Mouse (Mus musculus) limb, embryonic 15.5 days (tissue): ENCODE data around the gene Mamdc4. TPM values are rescaled to one million over a fixed set of nuclear protein-coding genes. Genes with fewer than 3 reads are reported as not detected.

Source experiments
- ATAC-seq: fragments of 200-750 bp; cut with Nextera tagmentation; 2 replicates; pipeline ENCODE4 v1.8.0; 2017; ENCODE audit warnings: low read depth, moderate TSS enrichment; ENCODE audit not compliant: insufficient number of reproducible peaks, low FRiP score, low TSS enrichment
- H3K27ac ChIP-seq: fragments of 300-500 bp; sonication (generic); 2 replicates; pipeline ENCODE4 v1.5.1; 2015; ENCODE audit warnings: moderate library complexity, mild to moderate bottlenecking, inconsistent platforms
- H3K27me3 ChIP-seq: fragments of 300-500 bp; sonication (generic); 2 replicates; pipeline ENCODE4 v1.6.1; 2015; ENCODE audit warnings: inconsistent platforms
- H3K36me3 ChIP-seq: fragments of 300-500 bp; sonication (generic); 2 replicates; pipeline ENCODE4 v1.6.1; 2015; ENCODE audit warnings: inconsistent platforms
- H3K4me1 ChIP-seq: fragments of 300-500 bp; sonication (generic); 2 replicates; pipeline ENCODE4 v1.6.1; 2015; ENCODE audit warnings: inconsistent platforms
- H3K4me2 ChIP-seq: fragments of 300-500 bp; sonication (generic); 2 replicates; pipeline ENCODE4 v1.6.1; 2015; ENCODE audit warnings: mild to moderate bottlenecking, inconsistent platforms
- H3K4me3 ChIP-seq: fragments of 300-500 bp; sonication (generic); 2 replicates; pipeline ENCODE4 v1.5.1; 2015; ENCODE audit warnings: mild to moderate bottlenecking, inconsistent platforms
- H3K9ac ChIP-seq: fragments of 300-500 bp; sonication (generic); 2 replicates; pipeline ENCODE4 v1.6.1; 2015; ENCODE audit warnings: inconsistent platforms
- H3K9me3 ChIP-seq: fragments of 300-500 bp; sonication (generic); 2 replicates; pipeline ENCODE4 v1.6.1; 2016; ENCODE audit warnings: inconsistent platforms
- WGBS: fragments of 180-500 bp; shearing (Covaris S2); methylation state at CpG from one replicate; pipeline ENCODE4 v1.1.7; 2015; 5-methylcytosine and 5-hydroxymethylcytosine counted together
- polyA plus RNA-seq: library from polyadenylated mRNA; unstranded; fragments of >200 nt; fragmentation: Nextera tagmentation; extraction: Ambion mirVana; gene quantifications from 2 replicates; pipeline ENCODE4 v1.2.1, GENCODE M21; 2015

Gene Mamdc4
- polyA plus RNA-seq, 1 experiment from 2014 or later: 0.81 TPM

DNA sequence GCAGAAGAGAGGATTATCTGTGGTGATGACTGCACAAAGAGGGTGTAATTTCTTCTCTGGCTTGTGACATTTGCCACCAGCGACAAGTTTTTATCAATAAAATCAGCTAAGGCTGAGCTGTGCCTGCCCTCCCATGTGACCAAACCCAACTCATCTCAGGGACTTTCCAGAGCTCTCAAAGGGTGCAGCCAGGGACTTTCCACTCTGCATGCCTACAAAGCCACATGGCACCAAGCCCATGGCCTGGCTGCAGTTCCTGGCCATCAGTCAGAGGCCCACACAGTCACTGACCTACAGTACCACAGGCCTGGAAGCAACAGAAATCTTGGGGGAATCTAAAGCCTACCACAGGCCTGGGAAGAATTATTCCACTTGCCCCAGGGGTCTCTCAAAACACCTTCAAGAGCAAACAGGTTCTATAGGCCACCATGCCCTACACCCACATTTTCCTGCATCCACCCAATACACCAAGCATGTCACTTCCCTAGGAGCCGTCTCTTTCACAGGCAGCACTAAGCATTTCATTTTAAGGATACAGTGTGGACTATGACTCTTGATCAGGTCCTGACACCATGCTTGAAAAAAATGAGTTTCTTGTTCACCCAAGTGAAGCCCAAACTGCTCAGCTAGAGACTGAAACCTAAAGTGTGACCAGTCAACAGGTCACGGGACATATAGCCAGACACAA is 40.3 kb downstream of the Mamdc4 start:
- no peak overlapping the region for H3K4me3 ChIP-seq
- H3K9me3 ChIP-seq: no peaks in the 10 kb centered on the region
- H3K4me2 ChIP-seq: no peak overlapping the region
- peaks cover 77% of the 10 kb centered on the region for H3K36me3 ChIP-seq
- H3K4me1 ChIP-seq: 0 out of 2 replicates have a peak, but pooled peaks cover 3% of the 10 kb centered on the region
- no peak overlapping the region for H3K9ac ChIP-seq
- H3K27me3 ChIP-seq: no peaks in the 10 kb centered on the region
- no peak overlapping the region for H3K27ac ChIP-seq
- ATAC-seq: no peak
- WGBS: 81% methylated on average over 3 of the region's 3 CpGs

DNA sequence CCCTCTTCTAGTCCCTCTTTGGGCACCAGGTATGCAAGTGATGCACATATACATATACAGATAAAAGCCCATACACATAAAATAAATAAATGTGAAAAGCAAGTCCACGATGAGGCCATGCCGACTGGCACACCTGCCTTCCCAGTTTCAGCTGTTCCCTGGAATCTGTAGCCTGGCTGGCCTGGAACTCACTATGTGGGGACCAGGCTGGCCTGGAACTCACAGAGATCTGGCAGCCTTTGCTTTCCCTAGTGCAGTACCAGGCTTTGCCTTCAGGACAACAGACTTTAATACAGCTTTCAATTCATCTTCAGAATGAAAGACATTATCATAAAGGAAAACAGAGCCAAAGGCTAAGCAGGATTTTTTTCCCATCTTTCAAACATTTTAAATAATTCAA is 40.9 kb downstream of the Mamdc4 start:
- no peak for ATAC-seq
- no peak overlapping the region for H3K4me2 ChIP-seq

DNA sequence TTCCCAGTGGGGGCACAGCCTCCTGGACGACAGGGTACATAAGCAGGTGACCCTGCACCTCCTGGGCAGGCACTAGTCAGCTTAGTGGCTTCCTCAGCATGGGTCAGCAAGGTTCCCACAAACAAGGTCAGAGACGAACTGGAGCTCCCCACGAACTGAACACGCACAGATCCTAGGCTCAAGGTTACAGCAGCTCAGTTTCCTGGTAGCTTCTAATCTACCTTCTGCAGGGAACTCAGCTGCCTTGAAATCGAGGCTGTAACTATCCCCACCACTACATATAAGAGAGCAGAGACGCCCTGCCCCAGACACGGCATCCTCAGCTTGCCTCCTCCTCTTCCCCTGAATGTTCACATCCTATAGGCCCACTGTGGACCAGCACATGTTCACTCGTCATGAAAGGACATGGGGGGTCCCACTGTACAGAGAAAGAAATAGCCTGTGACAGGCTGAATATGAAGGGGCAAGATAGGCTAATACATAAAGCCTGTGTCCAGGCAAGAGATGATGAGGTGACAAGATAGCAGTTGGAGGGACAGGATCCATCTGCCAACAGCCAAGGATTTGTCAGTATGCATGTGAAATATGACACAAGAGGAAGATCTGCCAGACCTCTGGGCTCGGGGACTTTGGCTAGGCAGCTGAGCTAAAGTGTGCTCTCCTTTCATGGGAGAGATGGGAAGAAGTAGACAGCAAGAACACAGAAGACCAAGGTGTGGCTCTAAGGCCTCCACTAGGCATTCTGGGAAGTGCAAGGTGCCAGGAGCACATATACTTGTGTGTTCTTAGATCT is 47.9 kb downstream of the Mamdc4 start:
- WGBS: 85% methylated on average over 9 of the region's 9 CpGs

More for the DNA sequence above, 40.9 kb downstream of the Mamdc4 start:
- no peaks in the 10 kb centered on the region for H3K9me3 ChIP-seq
- no peak overlapping the region for H3K9ac ChIP-seq
- 0 out of 2 replicates have a peak, but pooled peaks cover 3% of the 10 kb centered on the region for H3K4me1 ChIP-seq
- 91% methylated on average over 2 of the region's 2 CpGs for WGBS
- no peak overlapping the region for H3K27ac ChIP-seq
- H3K27me3 ChIP-seq: no peaks in the 10 kb centered on the region
- peaks cover 79% of the 10 kb centered on the region for H3K36me3 ChIP-seq
- no peak overlapping the region for H3K4me3 ChIP-seq

More for the DNA sequence above, 47.9 kb downstream of the Mamdc4 start:
- Histone ChIP-seq H3K9me3 (no peaks in the 10 kb centered on the region), H3K27me3 (no peaks in the 10 kb centered on the region), H3K27ac (no peak overlapping the region), H3K36me3 (peaks cover 95% of the 10 kb centered on the region), H3K9ac (no peak overlapping the region), H3K4me3 (no peak overlapping the region), H3K4me1 (no peaks in the 10 kb centered on the region), H3K4me2 (no peak overlapping the region)
- no peak for ATAC-seq

Other genes with a start within 250 kb of the Mamdc4 start
- 47.0 and 55.8 TPM in 2 replicates for gene Man1b1, start 242.5 kb downstream of the Mamdc4 start, polyA plus RNA-seq
- 24.0 and 25.1 TPM in 2 replicates for gene Dpp7, start 218.5 kb downstream of the Mamdc4 start, polyA plus RNA-seq
- gene Uap1l1, start 209.2 kb downstream of the Mamdc4 start, polyA plus RNA-seq: 16.9 and 23.6 TPM in 2 replicates
- 30.5 and 31.9 TPM in 2 replicates for gene Sapcd2, start 202.5 kb downstream of the Mamdc4 start, polyA plus RNA-seq
- gene Entpd2, start 179.0 kb downstream of the Mamdc4 start, polyA plus RNA-seq: 4.2 and 11.7 TPM in 2 replicates
- 51.7 and 54.3 TPM in 2 replicates for gene Npdc1, start 175.5 kb downstream of the Mamdc4 start, polyA plus RNA-seq
- 0.18 TPM in 1 of 2 replicates, not detected in the other for gene Fut7, start 151.6 kb downstream of the Mamdc4 start, polyA plus RNA-seq
- 4.2 and 5.9 TPM in 2 replicates for gene Abca2, start 146.1 kb downstream of the Mamdc4 start, polyA plus RNA-seq
- gene Clic3, start 118.0 kb downstream of the Mamdc4 start, polyA plus RNA-seq: 99.3 and 111 TPM in 2 replicates
- 49.9 and 56.9 TPM in 2 replicates for gene Paxx, start 113.8 kb downstream of the Mamdc4 start, polyA plus RNA-seq
- 4.1 and 9.1 TPM in 2 replicates for gene Ptgds, start 104.8 kb downstream of the Mamdc4 start, polyA plus RNA-seq
- not detected in 2 replicates for gene Lcn12, start 80.9 kb downstream of the Mamdc4 start, polyA plus RNA-seq
- gene Fbxw5, start 74.1 kb downstream of the Mamdc4 start, polyA plus RNA-seq: 73.0 and 81.4 TPM in 2 replicates
- gene C8g, start 73.1 kb downstream of the Mamdc4 start, polyA plus RNA-seq: 4.6 and 5.6 TPM in 2 replicates
- 34.4 and 35.7 TPM in 2 replicates for gene Traf2, start 27.9 kb downstream of the Mamdc4 start, polyA plus RNA-seq
- gene Edf1, start 17.0 kb downstream of the Mamdc4 start, polyA plus RNA-seq: 388 and 396 TPM in 2 replicates
- gene Phpt1, start 379 bp upstream of the Mamdc4 start, polyA plus RNA-seq: 129 and 139 TPM in 2 replicates
- 0.29 and 0.44 TPM in 2 replicates for gene Ajm1, start 6.9 kb upstream of the Mamdc4 start, polyA plus RNA-seq
- 73.6 and 74.9 TPM in 2 replicates for gene Rabl6, start 33.7 kb upstream of the Mamdc4 start, polyA plus RNA-seq
- 0.12 and 0.14 TPM in 2 replicates for gene Ccdc183, start 42.8 kb upstream of the Mamdc4 start, polyA plus RNA-seq
- 27.3 and 28.7 TPM in 2 replicates for gene Tmem141, start 47.2 kb upstream of the Mamdc4 start, polyA plus RNA-seq
- 2.7 and 3.7 TPM in 2 replicates for gene Fcna, start 53.2 kb upstream of the Mamdc4 start, polyA plus RNA-seq
- gene Lcn8, start 78.3 kb upstream of the Mamdc4 start, polyA plus RNA-seq: not detected in 2 replicates
- not detected in 2 replicates for gene Lcn5, start 83.1 kb upstream of the Mamdc4 start, polyA plus RNA-seq
- gene Lcn6, start 101.9 kb upstream of the Mamdc4 start, polyA plus RNA-seq: not detected in 2 replicates
- gene Lcn10, start 107.9 kb upstream of the Mamdc4 start, polyA plus RNA-seq: not detected in 2 replicates
- not detected in 2 replicates for gene Obp2a, start 125.2 kb upstream of the Mamdc4 start, polyA plus RNA-seq
- gene Bmyc, start 131.9 kb upstream of the Mamdc4 start, polyA plus RNA-seq: 92.0 and 94.5 TPM in 2 replicates
- not detected in 2 replicates for gene Obp2b, start 162.2 kb upstream of the Mamdc4 start, polyA plus RNA-seq
- not detected in 2 replicates for gene Lcn3, start 190.7 kb upstream of the Mamdc4 start, polyA plus RNA-seq
- not detected in 2 replicates for gene Lcn11, start 202.2 kb upstream of the Mamdc4 start, polyA plus RNA-seq
- gene Gm13539, start 207.4 kb upstream of the Mamdc4 start, polyA plus RNA-seq: not detected in 2 replicates
- gene Glt6d1, start 241.0 kb upstream of the Mamdc4 start, polyA plus RNA-seq: not detected in 2 replicates
- gene Lcn9, start 248.3 kb upstream of the Mamdc4 start, polyA plus RNA-seq: not detected in 2 replicates